Mouse (Mus musculus): Measurements from ENCODE around the gene Litaf. TPM values are rescaled to one million over a fixed set of nuclear protein-coding genes. Genes with fewer than 3 reads are reported as not detected.

Gene Litaf
- polyA plus RNA-seq, 1 experiment from 2014 or later: 87.2 TPM

Small RNA genes within 50 kb of the gene (microRNA-seq; reads per million reads assigned to microRNA genes)
- gene Gm26268: not detected

Other genes starting within 250 kb of the Litaf start
- gene Rmi2, start 231.1 kb downstream of the Litaf start, polyA plus RNA-seq (2014; fragmentation: Nextera tagmentation; extraction: Ambion mirVana): 4.3 and 4.7 TPM in 2 replicates
- gene Snn, start 5.2 kb downstream of the Litaf start, polyA plus RNA-seq (2014; fragmentation: Nextera tagmentation; extraction: Ambion mirVana): 54.2 and 56.4 TPM in 2 replicates
- gene Txndc11, start 68.5 kb upstream of the Litaf start, polyA plus RNA-seq (2014; fragmentation: Nextera tagmentation; extraction: Ambion mirVana): 33.7 and 39.9 TPM in 2 replicates
- gene Zc3h7a, start 110.2 kb upstream of the Litaf start, polyA plus RNA-seq (2014; fragmentation: Nextera tagmentation; extraction: Ambion mirVana): 83.0 and 85.1 TPM in 2 replicates
- 266 and 277 TPM in 2 replicates for gene Rsl1d1, start 137.2 kb upstream of the Litaf start, polyA plus RNA-seq (2014; fragmentation: Nextera tagmentation; extraction: Ambion mirVana)
- gene Gspt1, start 188.2 kb upstream of the Litaf start, polyA plus RNA-seq (2014; fragmentation: Nextera tagmentation; extraction: Ambion mirVana): 119 and 123 TPM in 2 replicates
- gene Tnfrsf17, start 247.7 kb upstream of the Litaf start, polyA plus RNA-seq (2014; fragmentation: Nextera tagmentation; extraction: Ambion mirVana): not detected in 2 replicates

Data from limb, embryonic 11.5 days (tissue).